In genomic region chr16:30987684-30988083, GRCm38 (mm10) we compare ENCODE assay signal across 13 mouse cellular contexts.
"Had no signal": no experiment of that assay in that cellular context is flagged by ENCODE, and none has a peak within 500 bp of the region (broad histone marks: within the 10 kb centered on the region; RNA-seq: fewer than 3 reads in every experiment).

No protein-coding gene starts in this region.

- DNase-seq: layer of hippocampus, adult 9-11 months; layer of hippocampus, postnatal 36 days; lung, embryonic 14.5 days; lung, postnatal 10 days; lung, postnatal 4 days; spleen, adult 18-20 months; thymus, adult 2 months; thymus, postnatal 25 days had no signal

- H3K27me3 ChIP-seq: limb, embryonic 15.5 days; liver, embryonic 12.5 days; megakaryocyte, embryonic 14.5 days; neural tube, embryonic 12.5 days had no signal

- H3K4me3 ChIP-seq: limb, embryonic 15.5 days; liver, embryonic 12.5 days; megakaryocyte, embryonic 14.5 days; neural tube, embryonic 12.5 days had no signal

- H3K9me3 ChIP-seq: limb, embryonic 15.5 days; liver, embryonic 12.5 days; megakaryocyte, embryonic 14.5 days; neural tube, embryonic 12.5 days had no signal

- H3K27ac ChIP-seq: kidney, postnatal 0 days; limb, embryonic 15.5 days; liver, embryonic 12.5 days; neural tube, embryonic 12.5 days had no signal

- H3K36me3 ChIP-seq: limb, embryonic 15.5 days; liver, embryonic 12.5 days; neural tube, embryonic 12.5 days had no signal

- H3K4me1 ChIP-seq: liver, embryonic 12.5 days had no signal
